Mouse (Mus musculus): ENCODE data around the gene Rack1.

Rack1 gene

DNA sequence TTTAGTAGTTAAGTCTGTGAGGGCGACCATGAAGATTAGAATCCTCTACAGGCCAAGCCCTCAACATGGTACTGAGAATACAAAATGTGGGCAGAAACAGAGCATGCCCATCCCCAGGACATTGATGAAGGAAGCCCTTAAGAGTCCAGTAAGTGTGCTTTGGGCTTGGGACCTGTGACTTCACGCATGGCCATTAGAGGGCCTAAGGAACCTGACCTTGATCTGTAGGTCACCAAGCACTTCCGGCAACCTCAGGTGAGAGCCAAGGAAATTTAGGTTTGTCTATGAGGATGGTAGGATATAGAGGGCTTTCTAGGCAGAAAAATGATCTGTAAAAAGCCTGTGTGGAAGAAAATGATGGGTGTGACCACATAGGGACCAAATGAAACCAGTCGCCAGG, 3.8 kb upstream of the Rack1 start:
- DNase-seq: no peak

DNA sequence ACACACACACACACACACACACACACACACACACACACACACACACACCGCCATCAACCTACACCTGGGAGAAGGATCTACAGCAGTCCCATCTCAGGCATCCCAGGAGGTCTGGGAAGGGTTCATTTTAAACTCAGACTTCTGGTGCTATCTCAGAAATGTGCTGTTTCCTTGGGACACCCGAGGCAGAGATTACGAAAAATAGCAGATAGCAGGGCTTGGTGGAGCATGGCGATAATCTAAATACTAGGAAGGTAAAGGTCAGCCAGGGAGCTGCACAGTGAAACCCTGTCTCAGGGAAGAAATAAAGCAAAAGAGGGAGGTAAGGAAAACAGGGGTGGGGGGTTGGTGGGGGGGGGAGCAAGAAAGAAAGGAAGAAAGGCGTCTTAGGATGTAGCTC, 2.8 kb upstream of the Rack1 start:
- no peak for DNase-seq

DNA sequence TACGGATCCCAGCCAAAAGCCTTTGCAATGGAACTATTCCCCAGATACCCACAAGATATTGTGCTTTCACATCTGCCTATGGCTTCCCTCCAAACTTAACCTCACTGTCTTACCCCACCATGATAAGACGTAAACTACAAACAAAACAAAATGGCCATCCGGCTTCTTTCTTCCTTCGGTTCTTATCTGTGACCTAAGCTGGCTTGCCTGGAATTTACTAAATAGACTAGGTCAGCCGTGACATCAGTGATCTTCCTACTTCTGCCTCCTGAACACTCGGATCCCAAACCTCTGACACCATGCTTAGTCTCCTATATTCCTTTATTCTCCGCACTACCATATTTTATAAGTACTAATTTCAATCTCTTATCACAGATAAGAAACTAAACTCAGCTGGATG, 1.8 kb upstream of the Rack1 start:
- DNase-seq: no peak

DNA sequence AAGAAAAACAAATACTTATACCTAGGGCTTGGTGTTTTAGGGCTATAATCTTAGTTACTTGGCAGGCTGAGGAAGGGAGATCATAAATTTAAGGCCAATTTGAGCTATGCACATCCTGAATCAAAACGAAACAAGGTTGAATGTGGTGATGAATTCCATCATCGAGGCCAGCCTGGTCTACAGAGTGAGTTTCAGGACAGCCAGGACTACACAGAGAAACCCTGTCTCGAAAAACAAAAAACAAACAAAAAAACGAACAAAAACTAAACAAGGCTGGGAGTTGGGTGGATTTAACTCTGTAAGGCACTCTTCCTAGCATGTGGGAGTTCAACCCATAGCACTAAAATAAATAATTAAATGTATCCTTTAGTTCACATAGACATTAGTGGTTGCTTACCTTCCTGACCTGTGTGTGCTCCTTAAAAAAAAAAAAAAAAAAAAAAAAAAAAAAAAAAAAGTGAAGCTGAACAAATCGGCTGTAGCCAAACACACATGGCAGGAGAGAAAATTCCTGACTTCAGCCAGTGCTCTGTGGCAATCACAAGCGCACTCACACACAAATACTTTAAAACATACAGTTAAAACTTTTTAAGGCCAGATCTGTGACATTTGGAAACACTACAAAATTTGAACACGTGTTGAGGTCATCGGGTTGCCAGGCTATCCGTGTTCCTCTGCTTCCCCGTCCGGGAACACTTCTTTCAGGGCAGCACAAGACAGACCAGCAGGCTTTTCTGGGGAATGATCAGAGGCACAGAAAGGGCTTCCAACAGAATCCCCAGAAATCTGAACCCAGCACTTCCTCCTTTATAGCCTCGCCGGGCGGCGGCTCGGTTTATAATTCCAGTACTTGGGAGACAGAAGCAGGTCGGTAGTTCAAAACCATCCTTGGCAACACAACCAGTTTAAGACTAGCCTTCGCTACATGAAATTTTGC, 880 bp upstream of the Rack1 start:
- no peak for DNase-seq

DNA sequence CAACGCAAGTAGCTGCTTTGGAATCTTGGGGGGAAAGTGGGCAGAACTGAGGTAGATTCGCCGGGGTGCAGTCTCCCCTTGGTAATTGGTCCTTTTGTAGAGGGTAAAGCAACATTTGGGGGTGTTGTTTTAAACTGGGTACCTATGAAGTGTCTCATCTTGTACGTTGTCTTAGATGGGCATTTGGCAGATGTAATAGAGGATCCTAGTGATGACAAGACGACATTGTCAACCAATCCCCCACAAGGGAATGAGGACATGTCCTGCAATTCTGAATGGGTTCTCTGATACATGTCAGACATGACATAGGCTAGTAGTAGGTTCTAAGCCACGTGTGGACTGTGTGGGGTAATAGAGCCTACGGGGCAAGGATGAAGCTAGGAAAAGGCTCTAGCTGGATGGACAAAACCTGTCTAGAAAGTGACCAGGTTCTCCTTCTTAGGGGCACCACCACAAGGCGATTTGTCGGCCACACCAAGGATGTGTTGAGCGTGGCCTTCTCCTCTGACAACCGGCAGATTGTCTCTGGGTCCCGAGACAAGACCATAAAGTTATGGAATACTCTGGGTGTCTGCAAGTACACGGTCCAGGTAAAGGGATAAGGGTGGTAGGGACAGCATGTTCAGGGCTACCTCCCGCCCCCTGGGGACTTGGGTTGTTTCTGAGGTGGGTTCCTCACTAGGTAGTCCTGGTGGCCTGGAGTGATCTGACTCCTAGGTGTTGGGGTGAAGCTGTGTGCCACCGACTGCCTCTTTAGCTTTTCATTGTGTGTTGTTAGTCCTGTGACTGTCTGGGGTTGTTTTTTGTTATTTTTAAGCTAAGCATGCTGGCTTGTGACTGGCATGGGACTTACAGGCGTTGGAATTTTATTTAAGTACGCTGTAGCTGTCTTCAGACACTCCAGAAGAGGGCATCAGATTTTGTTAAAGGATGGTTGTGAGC, 2.0 kb downstream of the Rack1 start:
- DNase-seq: no peak

DNA sequence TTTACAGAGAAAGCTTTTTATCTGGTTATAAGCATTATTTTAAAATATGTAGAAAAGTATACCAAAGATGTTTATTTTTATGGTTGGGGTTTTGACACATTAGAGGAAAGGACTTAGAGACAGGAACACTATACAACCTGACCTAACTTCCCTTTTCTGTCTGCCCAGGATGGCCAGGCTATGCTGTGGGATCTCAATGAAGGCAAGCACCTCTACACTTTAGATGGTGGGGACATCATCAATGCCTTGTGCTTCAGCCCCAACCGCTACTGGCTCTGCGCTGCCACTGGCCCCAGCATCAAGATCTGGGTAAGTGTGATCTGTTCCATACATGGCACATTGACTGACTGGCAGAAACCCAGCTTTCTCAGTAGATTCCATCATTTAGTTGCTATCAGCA, 3.9 kb downstream of the Rack1 start:
- no peak for DNase-seq

DNA sequence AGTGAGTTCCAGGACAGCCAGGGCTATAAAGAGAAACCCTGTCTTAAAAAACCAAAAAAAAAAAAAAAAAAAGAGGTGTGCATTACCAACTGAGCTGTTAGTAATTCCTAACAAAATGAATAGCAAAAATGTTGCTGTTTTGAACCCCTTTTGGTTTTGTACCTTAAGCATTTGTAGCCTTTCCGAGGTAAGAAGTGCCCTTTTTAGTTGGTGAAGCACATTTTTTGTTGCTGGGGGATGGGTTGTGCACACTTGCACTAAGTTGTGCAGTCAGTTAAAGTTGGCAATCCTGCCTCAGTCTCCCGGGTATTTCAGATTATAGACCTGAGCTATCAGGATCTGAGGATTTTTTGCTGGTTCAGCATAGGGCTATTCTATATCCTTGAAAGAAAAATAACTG, 4.8 kb downstream of the Rack1 start:
- no peak for DNase-seq

DNA sequence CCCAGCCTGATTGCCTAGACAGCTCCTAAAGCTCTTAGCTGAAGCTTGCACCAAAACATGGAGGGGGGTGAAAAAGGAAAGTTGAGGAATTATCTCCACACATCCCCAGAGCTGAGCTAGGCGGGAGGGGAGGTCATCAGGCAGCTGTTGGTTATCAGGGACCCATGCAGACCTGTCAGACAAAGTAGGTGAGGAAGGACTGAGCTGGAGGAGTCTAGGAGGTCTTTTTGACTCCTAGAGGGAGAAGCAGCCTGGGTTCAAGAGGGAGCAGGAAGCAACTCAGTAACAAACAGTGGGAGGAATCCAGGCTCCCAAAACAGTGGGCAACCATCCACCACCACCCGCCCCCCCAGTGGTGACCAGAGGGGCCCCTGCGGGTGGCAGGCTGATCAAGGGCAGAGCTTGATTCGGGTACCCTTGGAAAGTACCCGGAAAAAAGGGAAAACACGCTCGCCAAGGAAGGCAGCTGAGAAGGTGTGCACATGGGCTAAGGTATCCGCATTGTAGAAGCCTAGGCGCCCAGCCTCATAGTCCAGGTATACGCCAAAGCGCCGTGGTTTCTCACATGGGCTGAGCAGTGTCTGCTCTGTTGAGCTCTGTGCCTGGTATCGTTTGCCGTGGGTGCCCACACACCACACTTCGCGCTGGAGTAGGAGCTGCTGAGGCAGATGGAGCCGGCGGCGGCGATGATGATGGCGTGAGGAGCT, 6.9 kb downstream of the Rack1 start:
- DNase-seq: peak; percentile 67

DNA sequence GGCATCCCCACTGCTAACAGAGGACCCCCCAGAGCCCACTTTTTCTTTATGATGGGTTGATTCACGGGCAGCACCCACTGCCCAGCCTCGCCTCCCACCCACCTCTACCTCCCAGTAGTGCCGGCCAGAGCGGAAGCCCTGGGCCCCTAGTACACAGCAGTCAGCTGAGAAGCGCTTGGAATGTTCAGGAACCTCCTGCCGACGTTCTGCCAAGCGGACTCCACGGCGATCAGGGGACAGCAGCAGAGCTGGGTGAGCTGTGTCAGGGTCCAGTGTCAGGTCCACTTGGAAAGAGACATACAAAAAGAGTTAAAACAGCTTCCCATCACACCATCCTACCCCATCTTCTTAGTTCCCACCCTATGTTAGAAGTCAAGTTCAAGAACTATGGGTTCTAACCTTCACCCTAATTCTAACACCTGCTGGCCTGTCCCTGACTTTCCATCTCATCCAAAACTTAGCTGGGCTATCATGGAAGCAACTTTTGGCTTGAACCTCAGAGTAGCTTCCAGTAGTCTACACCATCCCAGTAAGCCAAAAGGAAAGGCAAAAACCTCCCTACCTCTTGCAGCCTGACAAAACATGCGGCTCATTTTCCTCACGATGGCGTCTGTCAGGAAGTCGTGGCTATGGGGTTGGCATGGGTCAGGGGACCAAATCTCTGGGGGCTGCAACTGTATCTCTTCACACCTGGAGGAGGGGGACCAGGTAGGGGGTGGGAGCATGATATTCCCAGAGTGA, 7.6 kb downstream of the Rack1 start:
- DNase-seq: no peak

DNA sequence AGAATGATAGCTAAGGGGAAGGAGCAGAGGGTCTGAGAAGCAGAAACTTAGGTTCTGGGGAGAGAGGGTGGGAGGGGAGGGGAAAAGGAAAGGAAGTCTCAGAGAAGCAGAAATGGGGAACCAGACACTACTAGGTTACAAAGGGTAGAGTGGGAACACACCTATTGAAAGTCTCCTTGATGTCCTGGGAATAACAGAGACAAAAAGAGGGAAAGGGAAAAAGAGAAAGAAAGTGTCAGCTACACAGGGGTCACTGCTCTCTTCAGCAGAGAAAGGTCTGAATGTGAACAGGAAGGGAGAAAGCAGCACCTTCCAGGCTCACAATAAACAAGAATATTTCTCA, 8.1 kb downstream of the Rack1 start:
- DNase-seq: no peak

DNA sequence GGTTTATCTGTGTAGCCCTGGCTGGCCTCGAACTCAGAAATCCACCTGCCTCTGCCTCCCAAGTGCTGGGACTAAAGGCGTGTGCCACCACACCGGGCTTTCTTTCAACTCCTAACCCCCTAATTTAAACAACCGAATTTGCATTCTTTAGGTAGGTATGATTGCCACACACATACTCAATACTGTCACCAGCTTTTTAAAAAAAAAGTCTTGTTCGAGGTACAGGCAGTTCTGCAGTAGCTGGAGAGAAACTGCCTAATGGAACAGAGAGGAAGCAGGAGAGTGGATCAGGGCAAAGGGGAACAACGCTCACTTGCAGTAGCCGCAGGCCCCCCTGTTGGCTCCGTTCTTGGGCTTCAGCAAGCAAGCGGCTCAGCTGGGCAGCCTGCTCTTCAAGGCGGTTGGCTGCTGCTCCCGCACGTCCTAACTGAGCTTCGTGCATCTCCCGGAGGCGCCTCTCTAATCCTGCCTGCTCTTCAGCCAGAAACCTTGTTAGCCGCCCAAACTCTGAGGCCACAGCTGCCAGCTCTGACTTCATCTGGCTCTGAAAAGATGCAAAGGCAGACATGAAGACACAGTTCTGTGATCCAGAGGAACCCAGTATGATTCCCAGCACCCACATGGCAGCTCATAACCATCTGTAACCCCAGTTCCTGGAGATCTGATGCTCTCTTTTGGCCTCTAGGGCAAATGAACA, 8.8 kb downstream of the Rack1 start:
- no peak for DNase-seq

DNA sequence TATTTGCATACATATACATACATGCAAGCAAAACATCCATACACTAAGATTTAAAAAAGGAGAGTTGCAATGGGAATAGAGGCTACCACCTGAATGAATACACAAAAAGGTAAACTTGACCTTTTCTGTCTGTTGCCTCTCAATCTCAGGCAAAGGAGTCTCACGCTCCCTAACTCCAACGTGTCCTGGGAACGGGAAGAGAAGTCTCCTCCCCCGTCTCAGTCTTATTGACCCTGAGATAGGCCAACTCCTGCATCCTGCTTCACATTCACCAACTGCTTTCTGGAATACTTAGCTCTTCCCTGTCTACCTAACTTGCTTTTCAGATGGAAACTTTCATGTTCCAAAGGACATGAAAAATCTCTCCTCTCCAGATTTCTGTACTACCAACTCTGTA, 9.3 kb downstream of the Rack1 start:
- DNase-seq: no peak

DNA sequence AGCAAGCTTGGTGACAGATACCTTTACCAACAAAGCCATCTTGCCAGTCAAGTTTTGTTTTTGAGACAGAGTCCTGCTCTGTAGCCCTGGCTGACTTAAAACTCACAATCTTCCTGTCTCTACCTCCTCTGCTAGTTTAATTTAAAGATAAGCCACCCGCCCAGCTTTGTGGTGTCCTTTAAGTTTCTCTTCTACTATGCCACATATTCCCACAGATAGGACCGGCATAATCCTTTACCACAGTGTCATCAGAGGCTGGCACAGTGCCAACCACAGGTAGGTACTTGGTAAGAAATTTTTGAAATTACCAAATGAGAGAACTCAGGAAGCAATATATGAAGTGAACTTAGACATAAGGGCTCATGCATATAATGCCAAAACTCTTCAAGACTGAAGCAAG, 10.0 kb downstream of the Rack1 start:
- no peak for DNase-seq

DNA sequence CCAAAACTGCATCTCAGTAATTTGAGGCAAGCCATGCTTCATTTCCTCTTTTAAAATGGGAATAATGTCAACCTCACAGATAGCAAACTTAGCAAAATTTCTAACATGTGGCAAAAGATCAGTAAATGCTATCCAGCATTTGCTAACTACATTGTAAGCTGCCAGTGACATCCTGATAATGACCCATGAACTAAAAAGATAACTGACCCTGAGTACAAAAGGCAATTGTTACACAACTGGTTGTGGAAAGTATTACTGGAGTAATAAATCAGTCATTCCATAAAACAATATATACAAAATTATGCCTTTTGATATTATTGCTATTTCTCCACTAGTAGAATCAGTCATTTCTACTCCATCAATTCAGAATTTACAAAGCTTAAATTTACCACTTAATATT, 13.7 kb downstream of the Rack1 start:
- no peak for DNase-seq

DNA sequence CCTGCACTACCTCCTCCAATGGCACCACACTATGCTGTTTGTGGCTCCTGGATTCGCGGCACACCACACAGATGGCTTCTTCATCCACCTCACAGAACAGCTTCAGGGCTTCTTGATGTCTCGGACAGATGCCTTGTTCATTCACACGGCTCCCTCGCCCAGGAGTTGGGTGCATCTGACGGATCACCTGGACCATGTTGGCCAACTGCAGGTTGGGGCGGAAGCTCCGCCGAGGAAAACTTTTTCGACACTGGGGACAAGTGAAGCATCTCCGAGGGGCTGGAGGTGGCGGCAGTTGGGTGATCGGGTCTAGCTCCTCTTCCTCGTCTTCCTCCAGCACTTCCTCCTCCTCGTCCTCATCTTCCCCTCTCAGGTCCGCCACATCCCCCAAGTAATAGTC, 15.7 kb downstream of the Rack1 start:
- no peak for DNase-seq

DNA sequence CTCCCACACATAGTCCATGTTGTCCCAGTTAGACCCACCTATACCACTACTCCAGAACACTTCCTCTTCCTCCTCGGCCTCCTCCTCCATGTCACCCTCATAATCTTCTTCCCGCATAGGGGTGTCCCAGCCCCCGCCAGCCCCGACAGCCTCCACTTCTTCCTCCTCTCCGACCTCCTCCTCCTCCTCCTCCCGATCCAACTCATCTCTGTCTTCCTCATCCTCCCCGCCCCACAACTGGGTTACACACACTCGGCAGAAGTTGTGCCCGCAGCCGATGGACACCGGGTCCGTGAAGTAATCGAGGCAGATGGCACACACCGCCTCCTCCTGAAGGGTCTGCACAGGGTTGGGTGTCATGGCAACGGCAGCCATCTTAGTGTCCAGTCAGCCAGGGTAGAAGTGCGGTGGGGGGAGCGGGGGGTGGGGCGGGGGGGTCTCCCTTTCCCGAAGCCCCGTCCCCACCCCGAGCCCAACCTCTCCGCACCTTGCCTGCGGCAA, 16.2 kb downstream of the Rack1 start:
- peak; percentile 81 for DNase-seq

DNA sequence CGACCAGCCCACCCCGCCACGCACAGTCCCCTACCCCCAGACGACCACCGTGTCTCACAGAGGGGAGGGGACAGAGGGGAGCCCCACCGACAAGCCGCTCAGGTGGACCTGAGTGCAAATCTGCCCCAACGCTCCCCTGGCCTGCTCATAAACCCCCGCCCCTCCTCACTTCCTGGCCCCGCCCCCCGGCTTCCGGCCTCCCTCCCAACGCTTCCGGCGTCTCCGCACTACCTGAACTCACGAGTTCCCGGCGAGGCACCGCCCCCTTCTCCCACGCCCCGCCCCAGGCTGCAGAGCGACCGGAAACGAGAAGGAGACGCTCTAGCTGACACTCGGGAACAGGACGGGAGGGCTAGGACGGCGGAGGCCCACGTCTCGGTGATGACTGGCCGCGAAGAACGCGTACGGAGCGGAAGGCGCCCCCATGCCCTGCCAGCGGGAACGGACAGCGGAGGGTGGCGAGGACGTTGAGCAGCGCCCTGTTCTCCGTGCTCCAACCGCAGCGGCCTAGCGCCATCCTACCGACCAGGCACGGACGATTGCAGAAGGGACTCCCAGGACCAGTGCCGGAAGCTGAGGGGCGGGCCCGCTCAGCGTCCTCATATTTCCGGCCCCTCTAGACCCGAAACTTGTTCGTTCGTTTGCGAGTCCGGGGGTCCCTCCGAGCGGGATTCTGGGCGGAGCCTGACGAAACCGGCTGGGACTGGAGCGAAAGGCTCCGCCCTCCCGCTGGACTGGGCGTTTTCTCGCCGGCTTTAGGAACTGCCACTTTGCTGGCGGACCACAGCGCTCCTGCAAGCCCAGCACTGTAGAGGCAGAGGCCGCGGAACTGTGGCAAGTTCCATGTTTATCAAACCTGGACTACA, 16.9 kb downstream of the Rack1 start, which contains the start of gene Trim41:
Gene Trim41 (minus strand): TSS at position 554 of the 866 bp plus-strand sequence.
- peak; percentile 99 for DNase-seq

DNA sequence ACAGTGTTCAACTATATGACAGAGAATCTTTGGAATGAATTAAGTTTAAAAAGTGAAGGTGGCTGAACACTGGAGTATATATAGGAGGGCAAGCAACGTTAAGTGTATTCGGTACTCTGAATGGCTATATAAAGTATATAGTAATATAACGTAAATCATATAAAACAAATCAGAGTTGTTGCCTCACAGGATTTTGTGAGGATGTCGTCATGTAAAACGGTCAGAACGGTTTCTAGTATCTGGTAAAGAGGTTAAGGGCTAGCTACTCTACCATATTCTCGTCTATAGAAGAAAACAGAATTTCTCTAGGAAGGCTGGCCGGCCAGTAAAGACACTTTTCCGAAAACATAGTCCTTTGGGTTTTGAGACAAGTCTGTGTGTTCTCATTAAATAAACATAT, 17.7 kb downstream of the Rack1 start:
- no peak for DNase-seq

DNA sequence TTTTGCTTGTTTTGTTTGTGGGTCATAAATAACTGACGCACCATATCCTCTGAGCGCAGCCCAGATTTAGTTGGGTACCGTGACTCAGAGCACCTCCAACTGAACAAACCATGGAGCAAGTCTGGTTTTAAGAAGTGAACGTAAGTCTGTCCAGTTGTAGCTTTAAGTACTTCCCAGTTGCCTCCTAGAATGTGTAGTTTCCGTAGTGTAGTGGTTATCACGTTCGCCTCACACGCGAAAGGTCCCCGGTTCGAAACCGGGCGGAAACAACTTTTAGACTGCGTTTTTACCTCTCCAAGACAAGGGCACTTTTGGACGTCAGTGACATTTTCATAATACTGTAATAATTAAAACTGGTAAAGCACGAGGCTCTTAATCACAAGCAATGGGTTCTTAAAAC, 18.2 kb downstream of the Rack1 start:
- DNase-seq: peak; percentile 86

DNA sequence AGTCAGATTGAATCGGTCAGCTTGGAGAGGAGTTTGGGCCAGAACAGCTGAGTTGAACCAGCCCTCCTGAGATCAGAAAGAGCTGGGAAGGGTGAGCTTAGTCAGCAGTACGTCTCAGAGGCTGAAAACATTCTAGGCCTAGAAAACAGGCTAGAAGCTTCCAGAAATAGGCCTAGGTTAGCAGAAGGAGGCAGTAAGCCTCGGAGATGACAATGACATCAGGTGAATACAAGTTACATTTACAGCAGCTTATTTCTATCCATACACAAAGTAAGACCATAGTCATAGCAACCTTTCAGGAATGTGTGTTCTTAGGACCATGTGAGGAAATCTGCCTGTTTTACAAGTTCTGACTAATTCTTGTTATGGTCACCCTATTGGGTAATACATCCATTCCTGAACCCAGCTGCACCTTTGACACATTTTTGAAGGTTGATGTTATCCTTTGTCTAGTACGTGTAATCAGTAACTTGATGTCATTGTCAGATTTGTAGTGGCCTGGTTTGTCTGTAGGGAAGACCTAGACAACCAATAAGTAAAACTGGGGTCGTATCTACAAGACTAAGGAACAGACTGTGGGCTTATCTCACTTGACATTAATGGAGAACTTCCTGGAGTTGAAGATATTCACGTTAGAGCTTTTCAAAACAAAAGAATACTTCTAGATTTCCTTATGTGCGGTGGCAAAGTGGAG, 19.6 kb downstream of the Rack1 start:
- DNase-seq: no peak
